Mouse (Mus musculus) liver, embryonic 11.5 days (tissue): ENCODE results near the gene Dgkb. TPM values are rescaled to one million over a fixed set of nuclear protein-coding genes. Genes with fewer than 3 reads are reported as not detected.

Experiments used
- ATAC-seq: fragments of 200-750 bp; cut with Nextera tagmentation; replicated peaks from 2 replicates; pipeline ENCODE4 v1.8.0; 2017; ENCODE audit warnings: moderate number of reproducible peaks, mild to moderate bottlenecking, moderate TSS enrichment, moderate library complexity; ENCODE audit not compliant: low FRiP score
- DNase-seq: peaks from one replicate; pipeline ENCODE4 v3.0.0-alpha.2; 2017; ENCODE audit warnings: low spot score
- H3K27ac ChIP-seq: fragments of 300-500 bp; sonication (generic); 2 replicates; pipeline ENCODE4 v1.5.1; 2014; ENCODE audit warnings: mild to moderate bottlenecking, low read depth, low read length, control low read depth
- H3K27me3 ChIP-seq: fragments of 300-500 bp; sonication (generic); replicated peaks from 2 replicates; pipeline ENCODE4 v1.6.1; 2014; ENCODE audit warnings: low read length, mixed read lengths; ENCODE audit not compliant: control insufficient read depth, insufficient read depth
- H3K36me3 ChIP-seq: fragments of 300-500 bp; sonication (generic); 2 replicates; pipeline ENCODE4 v1.6.1; 2014; ENCODE audit warnings: mild to moderate bottlenecking, low read length, moderate library complexity, mixed read lengths; ENCODE audit not compliant: control insufficient read depth, insufficient read depth
- H3K4me1 ChIP-seq: fragments of 300-500 bp; sonication (generic); replicated peaks from 2 replicates; pipeline ENCODE4 v1.6.1; 2014; ENCODE audit warnings: low read length, mixed read lengths; ENCODE audit not compliant: control insufficient read depth, insufficient read depth
- H3K4me2 ChIP-seq: fragments of 300-500 bp; sonication (generic); 2 replicates; pipeline ENCODE4 v1.6.1; 2014; ENCODE audit warnings: mild to moderate bottlenecking, control low read depth, moderate library complexity
- H3K4me3 ChIP-seq: fragments of 300-500 bp; sonication (generic); 2 replicates; pipeline ENCODE4 v1.5.1; 2014; ENCODE audit warnings: low read depth, low read length, control low read depth
- H3K9ac ChIP-seq: fragments of 300-500 bp; sonication (generic); 2 replicates; pipeline ENCODE4 v1.6.1; 2014; ENCODE audit warnings: low read depth, low read length, control low read depth
- H3K9me3 ChIP-seq: fragments of 300-500 bp; sonication (generic); 2 replicates; pipeline ENCODE4 v1.6.1; 2016; ENCODE audit warnings: low read length, inconsistent platforms, mixed read lengths; ENCODE audit not compliant: control insufficient read depth
- WGBS: fragments of 180-500 bp; shearing (Covaris S2); extraction: QIAGEN DNeasy Blood & Tissue Kit; methylation state at CpG from one replicate; pipeline ENCODE4 v1.1.7; 2014; 5-methylcytosine and 5-hydroxymethylcytosine counted together
- polyA plus RNA-seq: library from polyadenylated mRNA; unstranded; fragments of >200 nt; fragmentation: Nextera tagmentation; extraction: Ambion mirVana; gene quantifications from 2 replicates; pipeline ENCODE4 v1.2.1, GENCODE M21; 2014

The Dgkb gene
- polyA plus RNA-seq, 1 experiment from 2014 or later: 0.41 TPM

DNA sequence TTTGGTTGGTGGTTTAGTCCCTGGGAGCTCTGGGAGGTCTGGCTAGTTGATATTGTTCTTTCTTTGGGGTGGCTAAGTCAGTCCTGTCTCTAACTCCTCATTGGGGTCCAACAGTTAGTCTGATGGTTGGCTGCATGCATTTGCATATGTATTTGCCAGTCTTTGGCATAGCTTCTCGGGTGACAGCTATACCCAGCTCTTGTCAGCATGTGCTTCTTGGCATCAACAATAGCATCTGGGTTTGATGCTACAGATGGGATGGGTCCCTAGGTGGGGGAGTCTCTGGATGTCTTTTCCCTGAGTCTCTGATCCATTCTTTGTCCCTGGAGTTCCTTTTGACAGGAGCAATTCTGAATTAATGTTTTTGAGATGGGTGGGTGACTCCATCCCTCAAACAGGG, 790.6 kb downstream of the Dgkb start:
- Histone ChIP-seq H3K36me3 (no peaks in the 10 kb centered on the region), H3K4me2 (no peak overlapping the region), H3K4me3 (no peak overlapping the region), H3K27ac (no peak overlapping the region), H3K27me3 (no peaks in the 10 kb centered on the region), H3K9ac (no peak overlapping the region), H3K9me3 (no peaks in the 10 kb centered on the region), H3K4me1 (no peaks in the 10 kb centered on the region)
- WGBS: 54% methylated on average over 1 of the region's 1 CpGs
- no peak for ATAC-seq
- no peak for DNase-seq

DNA sequence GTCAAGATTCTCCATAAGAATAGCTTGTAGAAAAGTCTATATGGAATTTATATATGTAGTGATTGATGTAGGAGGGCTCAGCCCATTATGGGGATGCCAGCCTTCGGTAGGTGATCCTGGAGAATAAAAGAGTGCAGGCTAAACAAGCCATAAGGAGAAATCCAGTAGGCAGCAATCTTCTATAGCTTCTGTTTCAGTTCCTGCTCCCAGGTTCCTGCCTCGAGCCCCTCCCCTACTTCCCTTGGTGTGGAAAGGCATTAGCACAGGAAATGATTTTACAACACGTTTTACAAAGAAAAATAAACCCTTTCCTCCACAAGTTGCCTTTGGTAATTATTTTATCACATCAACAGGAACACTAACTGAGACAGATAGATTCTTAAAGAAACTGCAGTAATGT, 850.7 kb downstream of the Dgkb start:
- no peaks in the 10 kb centered on the region for H3K4me1 ChIP-seq
- no peaks in the 10 kb centered on the region for H3K9me3 ChIP-seq
- no peaks in the 10 kb centered on the region for H3K27me3 ChIP-seq
- no peak overlapping the region for H3K4me3 ChIP-seq
- H3K9ac ChIP-seq: no peak overlapping the region
- H3K27ac ChIP-seq: no peak overlapping the region
- H3K4me2 ChIP-seq: no peak overlapping the region
- H3K36me3 ChIP-seq: no peaks in the 10 kb centered on the region
- no peak for ATAC-seq
- DNase-seq: no peak
- 40% methylated on average over 3 of the region's 3 CpGs for WGBS
